In genomic region chr1:125455128-125455527, GRCm38 (mm10) we compare ENCODE assay signal across 20 mouse cellular contexts. TPM values are rescaled to one million over a fixed set of nuclear protein-coding genes. Genes with fewer than 3 reads are reported as not detected.
DNase-seq lines count a peak whose midpoint lies in the region; ATAC-seq and TF ChIP-seq lines count a peak whose summit lies in the region.
"Had no signal": no experiment of that assay in that cellular context is flagged by ENCODE, and none has a peak within 500 bp of the region (broad histone marks: within the 10 kb centered on the region; RNA-seq: fewer than 3 reads in every experiment).

No protein-coding gene starts in this region.

- H3K27ac ChIP-seq in forebrain, embryonic 14.5 days (ENCODE audit: low read depth, low read length), result no peak overlapping the region
- H3K27ac ChIP-seq in forebrain, embryonic 15.5 days (replicated peaks), result no peak overlapping the region
- no peak overlapping the region for H3K27ac ChIP-seq in midbrain, embryonic 15.5 days
- H3K27ac ChIP-seq in midbrain, embryonic 14.5 days (replicated peaks; ENCODE audit: low read depth, low read length), result no peak overlapping the region
- H3K27ac ChIP-seq in embryonic fibroblast, embryonic 13.5 days (ENCODE audit: insufficient read depth, low read length), result 0 out of 2 replicates have a peak overlapping the region, but pooled peaks have one; percentile 13
- H3K27ac ChIP-seq: embryonic facial prominence, embryonic 12.5 days; heart, adult 2 months; heart, embryonic 15.5 days; hindbrain, embryonic 14.5 days had no signal

- no peak for TF ChIP-seq CTCF in embryonic fibroblast, embryonic 13.5 days (IDR thresholded peaks at IDR 0.05; ENCODE audit: borderline replicate concordance, insufficient read depth, low read length)

- H3K9ac ChIP-seq in forebrain, embryonic 14.5 days (ENCODE audit: low read length), result no peak overlapping the region
- H3K9ac ChIP-seq in forebrain, embryonic 15.5 days (replicated peaks), result no peak overlapping the region
- no peak overlapping the region for H3K9ac ChIP-seq in midbrain, embryonic 15.5 days
- H3K9ac ChIP-seq in midbrain, embryonic 14.5 days (replicated peaks; ENCODE audit: low read length), result no peak overlapping the region
- H3K9ac ChIP-seq: embryonic facial prominence, embryonic 12.5 days; heart, embryonic 15.5 days; hindbrain, embryonic 14.5 days had no signal

- no peaks in the 10 kb centered on the region for H3K36me3 ChIP-seq in forebrain, embryonic 14.5 days (ENCODE audit: control insufficient read depth, insufficient read depth, low read length)
- no peaks in the 10 kb centered on the region for H3K36me3 ChIP-seq in forebrain, embryonic 15.5 days
- H3K36me3 ChIP-seq in midbrain, embryonic 15.5 days (replicated peaks), result no peaks in the 10 kb centered on the region
- no peaks in the 10 kb centered on the region for H3K36me3 ChIP-seq in midbrain, embryonic 14.5 days (ENCODE audit: control insufficient read depth, insufficient read depth, low read length)
- H3K36me3 ChIP-seq: embryonic facial prominence, embryonic 12.5 days; heart, embryonic 15.5 days had no signal

- peak; percentile 22 for DNase-seq in forebrain, embryonic 14.5 days (ENCODE audit: low spot score)
- no peak for DNase-seq in midbrain, embryonic 14.5 days
- no peak for DNase-seq in layer of hippocampus, postnatal 25 days (ENCODE audit: extremely low spot score in 1 of 2, low spot score in 1 of 2)
- DNase-seq: adrenal gland, adult 2 months; adrenal gland, postnatal 25 days; cerebellum, adult 11-12 months; cerebellum, adult 9-10 months; cerebellum, postnatal 25 days; gastrocnemius, postnatal 10 days; heart, adult 2 months; heart, postnatal 14 days had no signal

- no peak for ATAC-seq in forebrain, embryonic 14.5 days
- ATAC-seq in forebrain, embryonic 15.5 days (replicated peaks), result no peak
- ATAC-seq in midbrain, embryonic 15.5 days (replicated peaks), result 0 out of 2 replicates have a peak, but pooled peaks have one; percentile 24
- ATAC-seq in midbrain, embryonic 14.5 days (ENCODE audit: low FRiP score, low TSS enrichment), result no peak
- ATAC-seq: intestine, embryonic 16.5 days had no signal

- H3K4me1 ChIP-seq in forebrain, embryonic 14.5 days (ENCODE audit: control insufficient read depth, insufficient read depth, low read length), result peaks cover 7% of the 10 kb centered on the region; the same call in 1 of the 2 replicates
- H3K4me1 ChIP-seq in forebrain, embryonic 15.5 days, result no peaks in the 10 kb centered on the region
- no peaks in the 10 kb centered on the region for H3K4me1 ChIP-seq in midbrain, embryonic 15.5 days
- peaks cover 4% of the 10 kb centered on the region; the same call in 1 of the 2 replicates for H3K4me1 ChIP-seq in midbrain, embryonic 14.5 days (ENCODE audit: control insufficient read depth, insufficient read depth, low read length)
- no peaks in the 10 kb centered on the region; the same call in none of the 2 replicates for H3K4me1 ChIP-seq in embryonic fibroblast, embryonic 13.5 days (ENCODE audit: control insufficient read depth, insufficient read depth, low read length)
- H3K4me1 ChIP-seq: embryonic facial prominence, embryonic 12.5 days; heart, embryonic 15.5 days had no signal

- 7% methylated on average over 2 of the region's 2 CpGs for WGBS in forebrain, embryonic 14.5 days
- WGBS in forebrain, embryonic 15.5 days, result 0% methylated on average over 2 of the region's 2 CpGs
- WGBS in midbrain, embryonic 15.5 days, result 6% methylated on average over 2 of the region's 2 CpGs
- 10% methylated on average over 2 of the region's 2 CpGs for WGBS in midbrain, embryonic 14.5 days

- no peak overlapping the region for H3K4me2 ChIP-seq in forebrain, embryonic 14.5 days (ENCODE audit: low read length)
- H3K4me2 ChIP-seq in forebrain, embryonic 15.5 days (replicated peaks), result no peak overlapping the region
- H3K4me2 ChIP-seq in midbrain, embryonic 15.5 days, result no peak overlapping the region
- no peak overlapping the region for H3K4me2 ChIP-seq in midbrain, embryonic 14.5 days (ENCODE audit: low read length)
- H3K4me2 ChIP-seq: embryonic facial prominence, embryonic 12.5 days; heart, embryonic 11.5 days; heart, embryonic 15.5 days; hindbrain, embryonic 14.5 days had no signal

- no peaks in the 10 kb centered on the region for H3K27me3 ChIP-seq in forebrain, embryonic 14.5 days (replicated peaks; ENCODE audit: control insufficient read depth, insufficient read depth, low read length)
- no peaks in the 10 kb centered on the region for H3K27me3 ChIP-seq in forebrain, embryonic 15.5 days
- H3K27me3 ChIP-seq in midbrain, embryonic 15.5 days (replicated peaks), result no peaks in the 10 kb centered on the region
- no peaks in the 10 kb centered on the region for H3K27me3 ChIP-seq in midbrain, embryonic 14.5 days (ENCODE audit: control insufficient read depth, insufficient read depth, low read length)
- H3K27me3 ChIP-seq: CH12.LX; embryonic facial prominence, embryonic 12.5 days; heart, embryonic 15.5 days had no signal

- H3K9me3 ChIP-seq in forebrain, embryonic 14.5 days (replicated peaks; ENCODE audit: control insufficient read depth, low read length), result no peaks in the 10 kb centered on the region
- H3K9me3 ChIP-seq in forebrain, embryonic 15.5 days, result no peaks in the 10 kb centered on the region
- no peaks in the 10 kb centered on the region for H3K9me3 ChIP-seq in midbrain, embryonic 15.5 days
- no peaks in the 10 kb centered on the region for H3K9me3 ChIP-seq in midbrain, embryonic 14.5 days (ENCODE audit: control insufficient read depth, low read length)
- H3K9me3 ChIP-seq: embryonic facial prominence, embryonic 12.5 days; heart, embryonic 15.5 days had no signal

- TF ChIP-seq POLR2A in embryonic fibroblast, embryonic 13.5 days (IDR thresholded peaks at IDR 0.05; ENCODE audit: low read depth, low read length), result no peak

- no peak overlapping the region for H3K4me3 ChIP-seq in forebrain, embryonic 14.5 days (ENCODE audit: low read depth, low read length)
- H3K4me3 ChIP-seq in forebrain, embryonic 15.5 days, result no peak overlapping the region
- H3K4me3 ChIP-seq in midbrain, embryonic 15.5 days, result no peak overlapping the region
- no peak overlapping the region for H3K4me3 ChIP-seq in midbrain, embryonic 14.5 days (replicated peaks; ENCODE audit: low read depth, low read length)
- no peak overlapping the region for H3K4me3 ChIP-seq in embryonic fibroblast, embryonic 13.5 days (ENCODE audit: insufficient read depth, low read length)
- H3K4me3 ChIP-seq: embryonic facial prominence, embryonic 12.5 days; heart, adult 2 months; heart, embryonic 15.5 days had no signal

RNA-seq across cellular contexts. Expression of gene Actr3, which starts 19.6 kb away (rescaled TPM):
- 231 and 247 TPM in 2 replicates for polyA plus RNA-seq in forebrain, embryonic 14.5 days (2014; fragmentation: Nextera tagmentation; extraction: Ambion mirVana)
- 245 and 250 TPM in 2 replicates for polyA plus RNA-seq in forebrain, embryonic 15.5 days (2015; fragmentation: Nextera tagmentation; extraction: Ambion mirVana)
- 224 and 228 TPM in 2 replicates for polyA plus RNA-seq in midbrain, embryonic 15.5 days (2015; fragmentation: Nextera tagmentation; extraction: Ambion mirVana)
- polyA plus RNA-seq in midbrain, embryonic 14.5 days (2014; fragmentation: Nextera tagmentation; extraction: Ambion mirVana), result 210 and 274 TPM in 2 replicates
- 452 and 485 TPM in 2 replicates for polyA plus RNA-seq in embryonic fibroblast, embryonic 13.5 days (2011; ENCODE audit: insufficient read length, low read depth, missing spikeins)
- 100 to 1,000 TPM; 353 TPM for total RNA-seq in layer of hippocampus, postnatal 25 days (2021)
